Mouse (Mus musculus): ENCODE data around the gene Olfr1505.

Olfr1505 gene

GRCm38 (mm10) chr19:13913230-13913629 is at the start of gene Olfr1505:
Olfr1505 (plus strand) TSS chr19:13913530.
- DNase-seq (ENCODE audit: low read depth, low spot score) = no peak

DNA sequence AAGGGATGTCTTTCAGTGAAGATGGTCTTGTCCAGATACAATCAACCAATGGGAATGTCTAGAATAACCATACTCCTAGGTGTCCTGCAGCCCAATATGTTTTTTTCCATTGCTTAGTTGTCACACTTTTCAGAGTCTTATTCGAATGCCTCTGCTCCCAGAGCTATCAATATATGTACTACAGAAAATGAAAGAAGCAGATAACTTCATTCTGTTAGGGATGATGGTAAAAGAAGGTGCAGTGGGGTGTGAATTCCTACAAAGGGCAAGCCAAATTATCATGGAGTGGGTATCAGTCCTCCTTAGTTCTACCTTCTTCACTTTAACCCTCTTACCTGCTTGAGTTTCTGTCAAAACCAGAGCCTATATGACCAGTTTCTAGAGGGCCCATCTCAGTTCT is 15.5 kb upstream of the Olfr1505 start, which contains the start of gene Olfr1504:
Gene Olfr1504, minus strand, starts transcription at position 101 of the 400 bp plus-strand sequence.
- DNase-seq (ENCODE audit: low read depth, low spot score) = no peak
